Mouse (Mus musculus) adrenal gland, postnatal 10 days (tissue): ENCODE measurements at regions not wholly inside any gene's neighbourhood (a gene's known extent, or its start where the extent isn't known, plus 50 kb on each side); places are given as distances from the start of the nearest gene placed in this dataset.
A peak's percentile ranks its signal among the peaks of the same experiment; 100 is the strongest.

Source experiments
- DNase-seq: peaks from one replicate; pipeline ENCODE4 v3.0.0; 2021; ENCODE audit warnings: mixed read lengths

GRCm38 (mm10) chr17:67569865-67570264 lies 62.7 kb downstream of the Lrrc30 start:
- no peak for DNase-seq

- DNase-seq: no peak
Observed at GRCm38 (mm10) chr17:67566216-67566615, 66.3 kb downstream of the Lrrc30 start.

DNA sequence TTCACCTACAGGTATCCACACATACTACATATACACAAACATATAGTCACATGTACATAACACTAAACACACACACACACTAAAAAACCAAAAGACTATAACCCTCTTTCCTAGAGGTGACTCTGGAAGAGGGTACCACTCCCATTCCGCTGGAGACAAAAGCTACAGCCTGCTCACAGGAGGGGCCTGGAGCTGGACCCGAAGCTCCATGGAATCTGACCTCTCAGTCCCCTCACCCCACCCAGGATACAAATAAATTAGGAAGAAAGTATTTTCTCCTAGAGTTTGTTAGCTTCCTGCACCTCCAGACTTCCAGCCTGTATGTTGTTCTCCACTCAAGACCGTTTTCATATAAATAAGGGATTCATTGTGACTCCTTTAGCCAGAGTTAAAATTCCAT lies 66.8 kb downstream of the Lrrc30 start:
- no peak for DNase-seq

GRCm38 (mm10) chr17:67564845-67565244 lies 67.7 kb downstream of the Lrrc30 start:
- DNase-seq: peak; percentile 37

DNA sequence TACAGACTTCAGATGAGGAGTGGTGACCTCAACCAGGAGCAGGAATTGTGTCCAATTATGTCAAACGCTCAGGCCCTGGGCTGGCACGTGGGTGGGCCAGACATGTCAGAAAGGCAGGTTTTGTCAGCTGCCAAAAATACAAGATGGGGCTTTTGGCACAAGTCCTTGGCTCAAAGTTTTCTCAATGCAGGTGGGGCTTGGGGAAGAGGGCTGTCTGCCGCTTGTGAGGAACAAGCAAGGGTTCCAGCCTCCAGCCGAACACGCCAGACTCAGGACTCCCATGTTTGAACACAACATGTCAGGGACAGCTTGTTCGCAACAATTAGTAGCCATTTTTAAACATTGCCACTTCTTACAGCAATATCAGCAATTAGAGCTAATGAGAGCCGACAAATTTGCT lies 69.5 kb downstream of the Lrrc30 start:
- DNase-seq: no peak

DNA sequence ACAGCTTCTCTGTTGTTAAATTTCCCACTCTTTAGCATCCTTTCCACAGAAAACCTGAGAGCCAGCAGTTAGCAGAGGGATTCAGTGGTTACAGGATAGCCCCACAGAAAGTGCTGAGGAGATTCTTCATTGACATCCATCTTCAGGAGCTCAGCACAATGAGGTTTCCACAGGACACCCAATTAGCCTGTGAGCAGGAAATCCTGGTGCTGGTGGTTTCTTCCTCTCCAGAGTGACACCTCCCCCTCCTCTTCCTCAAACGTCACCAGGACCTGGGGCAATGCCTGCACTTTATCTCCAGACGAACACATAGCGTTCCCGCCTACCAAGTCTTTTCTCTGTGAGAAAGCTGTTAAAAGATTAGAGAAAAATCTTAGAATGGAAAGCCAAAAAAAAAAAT lies 70.7 kb downstream of the Lrrc30 start:
- DNase-seq: peak; percentile 17

DNA sequence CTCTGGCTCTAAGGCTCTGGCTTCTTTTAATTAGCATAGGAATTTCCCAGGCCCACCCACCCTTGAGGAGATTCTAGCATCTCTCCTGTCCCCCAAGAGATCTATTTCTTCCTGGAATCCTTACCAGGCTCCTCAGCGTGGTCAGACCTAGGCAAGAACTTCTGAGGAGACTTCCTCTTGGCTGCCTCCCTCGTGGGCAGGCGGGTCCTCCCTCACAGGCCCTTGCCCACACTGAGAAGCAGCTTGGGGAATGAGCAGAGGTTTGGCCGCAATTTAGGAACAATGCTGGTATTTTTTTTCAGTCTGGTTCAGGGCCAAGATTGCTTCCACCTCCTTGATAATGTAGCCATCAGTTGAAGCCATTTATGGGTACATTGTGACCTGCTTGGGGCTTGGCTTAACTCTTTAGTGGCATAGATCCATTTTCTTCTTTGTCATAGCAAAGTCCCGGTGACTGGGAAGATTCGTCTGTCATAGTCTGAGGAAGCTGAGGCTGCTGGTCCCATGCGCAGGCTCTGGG lies 75.1 kb downstream of the Lrrc30 start:
- DNase-seq: no peak

GRCm38 (mm10) chr17:67552581-67553139 lies 79.9 kb downstream of the Lrrc30 start:
- DNase-seq: no peak

GRCm38 (mm10) chr17:67548966-67549700 lies 83.4 kb downstream of the Lrrc30 start:
- no peak for DNase-seq

DNA sequence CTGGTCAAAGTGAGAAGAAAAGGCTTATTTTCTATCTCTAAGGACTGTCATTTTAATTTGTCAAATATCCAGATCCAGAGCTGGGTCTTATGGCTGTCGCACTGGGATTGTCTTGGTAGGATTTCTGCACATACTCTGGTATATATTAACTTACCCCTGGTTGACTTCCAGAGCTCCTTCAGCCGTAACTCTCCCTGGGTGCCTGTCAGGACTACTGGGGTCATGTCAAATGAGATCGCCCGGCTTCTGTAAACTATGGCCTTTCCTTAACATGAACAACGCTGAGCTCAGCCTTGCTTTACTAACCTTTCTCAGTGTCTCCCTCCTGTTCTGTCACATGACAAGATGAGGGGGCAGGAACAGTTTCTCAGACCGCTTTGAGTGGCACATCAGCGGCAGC lies 88.1 kb downstream of the Lrrc30 start:
- no peak for DNase-seq

- DNase-seq: peak; percentile 40
Observed at GRCm38 (mm10) chr17:67532331-67532730, 100.2 kb downstream of the Lrrc30 start.

DNA sequence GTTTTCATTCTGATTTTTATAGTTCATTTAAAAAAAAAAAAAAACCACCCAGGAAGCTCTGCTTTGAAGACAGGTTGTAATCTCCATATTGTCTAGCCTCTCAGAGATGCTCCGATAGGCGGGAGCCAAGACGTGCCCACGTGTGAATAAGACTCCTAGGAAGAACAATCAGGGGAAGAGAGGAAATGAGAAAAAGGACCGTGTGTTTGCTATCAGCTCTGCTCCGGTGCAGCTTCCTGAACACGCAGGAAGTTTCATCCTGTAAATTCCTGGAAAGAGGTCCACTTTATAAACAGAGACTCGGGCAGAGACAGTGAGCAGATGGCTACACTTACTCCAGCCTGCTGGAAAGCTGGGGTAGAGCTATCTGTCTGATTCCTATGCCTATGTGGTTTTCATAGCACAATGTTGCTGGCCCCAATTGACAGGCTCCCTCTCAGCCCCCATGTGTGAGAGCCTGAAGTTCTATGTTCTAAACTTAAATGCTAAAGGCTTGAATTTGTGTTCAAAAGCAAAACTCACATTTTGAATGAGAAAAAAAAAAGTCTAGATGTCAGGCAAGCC lies 111.6 kb downstream of the Lrrc30 start:
- no peak for DNase-seq

- DNase-seq: no peak
Observed at GRCm38 (mm10) chr17:67515601-67516147, 116.8 kb downstream of the Lrrc30 start.

GRCm38 (mm10) chr17:67514387-67515241 lies 117.9 kb downstream of the Lrrc30 start:
- no peak for DNase-seq

DNA sequence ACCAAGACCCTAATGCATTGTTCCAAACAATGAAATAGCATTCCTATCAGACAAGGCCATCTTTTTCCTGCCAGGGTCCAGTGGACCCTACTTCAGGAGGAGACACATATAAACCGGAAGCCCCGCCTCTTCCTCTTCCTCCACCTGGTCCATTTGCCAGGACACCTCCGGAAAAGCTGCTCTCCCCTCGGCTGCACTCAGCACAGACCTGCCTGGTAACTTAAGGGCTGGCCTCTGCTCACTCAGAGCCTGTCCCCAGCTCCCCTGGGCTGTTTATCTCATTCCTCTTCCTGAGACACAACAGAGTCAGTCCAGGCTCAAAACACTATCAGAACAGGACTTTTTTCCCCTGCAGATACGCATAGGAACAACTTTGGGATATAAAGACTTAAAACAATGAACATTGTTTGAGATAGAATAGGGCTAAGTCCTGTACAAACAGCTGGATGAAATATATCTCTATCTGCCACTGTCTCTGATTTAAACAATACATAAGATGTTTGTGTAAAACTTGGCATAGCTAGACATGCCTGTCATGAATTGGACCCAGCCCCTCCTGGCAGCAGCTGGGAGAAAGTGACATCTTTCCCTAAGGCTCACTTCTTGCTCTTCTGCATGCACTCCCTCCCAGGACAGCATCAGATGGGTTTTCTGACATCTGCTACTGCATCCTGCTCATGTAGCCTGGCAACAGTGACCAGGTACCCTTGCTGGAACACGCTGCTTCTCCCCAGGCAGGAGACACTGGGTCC lies 119.6 kb downstream of the Lrrc30 start:
- peak; percentile 48 for DNase-seq

DNA sequence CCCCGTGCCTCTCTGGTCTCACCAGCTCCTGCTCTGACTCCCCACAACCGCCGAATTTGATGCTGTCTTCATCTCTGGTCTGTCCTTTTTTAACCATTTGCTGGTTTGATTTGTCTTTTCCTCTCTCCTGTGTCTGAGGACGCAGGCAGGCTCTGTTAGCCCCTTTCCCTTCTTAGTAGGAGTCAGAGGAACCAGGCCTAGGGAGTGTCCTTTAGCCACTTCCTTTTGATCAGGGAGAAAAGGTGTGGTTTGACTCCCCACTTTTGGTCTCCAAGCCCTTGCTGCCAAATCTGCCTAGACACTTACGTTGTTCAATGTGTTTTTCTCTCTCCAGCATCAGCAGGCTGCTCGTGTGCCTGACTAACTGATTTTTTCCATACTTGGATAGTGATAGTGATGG lies 120.5 kb downstream of the Lrrc30 start:
- DNase-seq: no peak

- no peak for DNase-seq
Observed at GRCm38 (mm10) chr17:67509921-67510320, 122.6 kb downstream of the Lrrc30 start.

DNA sequence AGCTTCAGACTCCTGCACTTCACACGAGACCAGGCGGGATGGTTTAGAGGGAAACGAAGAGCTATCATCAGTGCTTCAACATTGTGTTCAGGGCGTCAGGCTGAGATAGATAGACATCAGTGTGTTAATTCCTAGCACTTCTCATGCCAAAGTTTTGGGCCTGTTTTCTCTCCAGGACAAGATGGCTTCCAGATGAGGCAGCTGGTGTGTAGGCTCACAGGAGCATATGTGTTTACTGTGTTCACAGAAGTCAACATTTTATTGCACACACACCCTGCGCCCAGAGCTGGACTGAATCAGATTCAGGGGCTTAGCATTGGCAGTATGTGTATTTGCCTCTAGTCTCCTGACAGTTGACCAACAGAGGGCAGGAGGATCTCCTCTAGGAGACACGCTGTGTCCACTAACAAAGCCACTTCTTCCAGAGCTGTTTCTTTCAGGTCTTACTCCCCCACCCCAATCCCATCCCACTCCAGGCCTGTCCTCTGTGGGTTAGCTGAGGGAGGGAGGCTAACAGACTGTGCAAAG lies 123.4 kb downstream of the Lrrc30 start:
- DNase-seq: no peak

- no peak for DNase-seq
Observed at GRCm38 (mm10) chr17:67508353-67508752, 124.2 kb downstream of the Lrrc30 start.

DNA sequence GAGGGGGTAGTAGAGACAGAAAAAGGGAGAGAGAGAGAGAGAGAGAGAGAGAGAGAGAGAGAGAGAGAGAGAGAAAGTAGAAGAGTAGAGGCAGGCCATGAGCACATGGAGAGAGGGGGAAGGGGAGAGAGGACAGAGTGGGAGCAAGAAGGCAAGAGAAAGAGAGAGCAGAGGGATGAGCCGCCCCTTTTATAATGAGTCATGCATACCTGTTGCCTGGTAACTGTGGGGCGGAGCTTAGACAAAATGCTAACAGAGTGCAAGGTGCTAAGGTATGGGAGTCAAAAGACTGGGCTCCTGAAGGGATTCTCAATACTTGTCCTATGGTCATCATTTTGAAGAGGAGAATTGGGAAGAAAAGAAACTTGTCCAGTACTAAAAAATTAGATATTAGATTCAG lies 126.1 kb downstream of the Lrrc30 start:
- DNase-seq: peak; percentile 16

- no peak for DNase-seq
Observed at GRCm38 (mm10) chr17:67504502-67505033, 128.0 kb downstream of the Lrrc30 start.
